Comparison of ENCODE assay signal across 8 mouse cellular contexts in genomic region chr2:10049456-10049855, GRCm38 (mm10). TPM values are rescaled to one million over a fixed set of nuclear protein-coding genes. Genes with fewer than 3 reads are reported as not detected.
DNase-seq lines count a peak whose midpoint lies in the region; ATAC-seq lines count a peak whose summit lies in the region.

No protein-coding gene starts in this region.

- ATAC-seq in heart, embryonic 15.5 days (replicated peaks; ENCODE audit: insufficient number of reproducible peaks, insufficient read depth, low FRiP score, low read depth), result no peak
- no peak for ATAC-seq in hindbrain, embryonic 13.5 days (ENCODE audit: low FRiP score)

- 15% methylated on average over 10 of the region's 10 CpGs for WGBS in heart, embryonic 15.5 days
- WGBS in hindbrain, embryonic 13.5 days, result 14% methylated on average over 10 of the region's 10 CpGs
- 23% methylated on average over 10 of the region's 10 CpGs for WGBS in midbrain, embryonic 10.5 days

- DNase-seq in heart, adult 18-20 months, result no peak
- DNase-seq in NIH3T3 (ENCODE audit: low read depth), result peak; percentile 34
- no peak for DNase-seq in midbrain, embryonic 10.5 days (ENCODE audit: low spot score)
- no peak for DNase-seq in B cell, adult 2 months
- DNase-seq in adrenal gland, adult 18-20 months (ENCODE audit: low spot score in 2 of 2), result no peak
- no peak for DNase-seq in thymus, postnatal 14 days

- H3K27me3 ChIP-seq in heart, embryonic 15.5 days, result no peaks in the 10 kb centered on the region
- no peaks in the 10 kb centered on the region for H3K27me3 ChIP-seq in hindbrain, embryonic 13.5 days
- no peaks in the 10 kb centered on the region for H3K27me3 ChIP-seq in midbrain, embryonic 10.5 days (ENCODE audit: low read depth, poor library complexity, severe bottlenecking)

- H3K4me2 ChIP-seq in heart, embryonic 15.5 days, result peak overlapping the region; percentile 92
- H3K4me2 ChIP-seq in hindbrain, embryonic 13.5 days, result peak overlapping the region; percentile 57

- peaks cover 12% of the 10 kb centered on the region for H3K4me1 ChIP-seq in heart, embryonic 15.5 days (replicated peaks)
- H3K4me1 ChIP-seq in hindbrain, embryonic 13.5 days (replicated peaks), result peaks cover 19% of the 10 kb centered on the region
- H3K4me1 ChIP-seq in midbrain, embryonic 10.5 days, result peaks cover 22% of the 10 kb centered on the region

- peak overlapping the region; percentile 93 for H3K4me3 ChIP-seq in heart, embryonic 15.5 days
- peak overlapping the region; percentile 98 for H3K4me3 ChIP-seq in hindbrain, embryonic 13.5 days
- peak overlapping the region; percentile 98 for H3K4me3 ChIP-seq in midbrain, embryonic 10.5 days

- H3K9ac ChIP-seq in heart, embryonic 15.5 days, result no peak overlapping the region
- H3K9ac ChIP-seq in hindbrain, embryonic 13.5 days, result peak overlapping the region; percentile 61; the same call in 1 of the 2 replicates

- no peak overlapping the region for H3K27ac ChIP-seq in heart, embryonic 15.5 days
- H3K27ac ChIP-seq in hindbrain, embryonic 13.5 days, result no peak overlapping the region
- no peak overlapping the region for H3K27ac ChIP-seq in midbrain, embryonic 10.5 days (replicated peaks)

- peaks cover 5% of the 10 kb centered on the region for H3K36me3 ChIP-seq in heart, embryonic 15.5 days
- H3K36me3 ChIP-seq in hindbrain, embryonic 13.5 days, result peaks cover 8% of the 10 kb centered on the region
- peaks cover 12% of the 10 kb centered on the region for H3K36me3 ChIP-seq in midbrain, embryonic 10.5 days

- H3K9me3 ChIP-seq in heart, embryonic 15.5 days (replicated peaks), result no peaks in the 10 kb centered on the region
- H3K9me3 ChIP-seq in hindbrain, embryonic 13.5 days, result no peaks in the 10 kb centered on the region
- H3K9me3 ChIP-seq in midbrain, embryonic 10.5 days (replicated peaks), result no peaks in the 10 kb centered on the region

RNA-seq across cellular contexts. Expression of gene Taf3, which starts 1.1 kb away (rescaled TPM):
- 7.8 and 8.6 TPM in 2 replicates for polyA plus RNA-seq in heart, embryonic 15.5 days (2015; fragmentation: Nextera tagmentation; extraction: Ambion mirVana)
- 1 to 10 TPM; 8.2 to 8.4 TPM for total RNA-seq in heart, adult 18-20 months (2021)
- polyA plus RNA-seq in hindbrain, embryonic 13.5 days (2015; fragmentation: Nextera tagmentation; extraction: Ambion mirVana), result 15.0 and 16.6 TPM in 2 replicates
- 15.4 and 16.7 TPM in 2 replicates for polyA plus RNA-seq in midbrain, embryonic 10.5 days (2016; fragmentation: Nextera tagmentation; extraction: Ambion mirVana)
- 10 to 100 TPM; 10.8 TPM for total RNA-seq in adrenal gland, adult 18-20 months (2021)

RNA-seq across cellular contexts. Expression of gene Atp5c1, which starts 30.9 kb away (rescaled TPM):
- 1,140 and 1,398 TPM in 2 replicates for polyA plus RNA-seq in heart, embryonic 15.5 days (2015; fragmentation: Nextera tagmentation; extraction: Ambion mirVana)
- 1,000 to 10,000 TPM; 1,460 to 1,539 TPM for total RNA-seq in heart, adult 18-20 months (2021)
- 529 and 549 TPM in 2 replicates for polyA plus RNA-seq in hindbrain, embryonic 13.5 days (2015; fragmentation: Nextera tagmentation; extraction: Ambion mirVana)
- polyA plus RNA-seq in midbrain, embryonic 10.5 days (2016; fragmentation: Nextera tagmentation; extraction: Ambion mirVana), result 487 and 502 TPM in 2 replicates
- total RNA-seq in adrenal gland, adult 18-20 months (2021), result 100 to 1,000 TPM; 387 to 397 TPM

RNA-seq across cellular contexts. Expression of gene Kin, which starts 30.9 kb away (rescaled TPM):
- polyA plus RNA-seq in heart, embryonic 15.5 days (2015; fragmentation: Nextera tagmentation; extraction: Ambion mirVana), result 18.8 and 20.5 TPM in 2 replicates
- 1 to 10 TPM; 7.8 to 9.4 TPM for total RNA-seq in heart, adult 18-20 months (2021)
- polyA plus RNA-seq in hindbrain, embryonic 13.5 days (2015; fragmentation: Nextera tagmentation; extraction: Ambion mirVana), result 37.6 and 39.0 TPM in 2 replicates
- polyA plus RNA-seq in midbrain, embryonic 10.5 days (2016; fragmentation: Nextera tagmentation; extraction: Ambion mirVana), result 35.5 and 38.4 TPM in 2 replicates
- 10 to 100 TPM; 14.8 to 19.3 TPM for total RNA-seq in adrenal gland, adult 18-20 months (2021)
